3 mouse cellular contexts compared by ENCODE assay signal in genomic region chr11:70155897-70156296, GRCm38 (mm10). TPM values are rescaled to one million over a fixed set of nuclear protein-coding genes. Genes with fewer than 3 reads are reported as not detected.
"Had no signal": no experiment of that assay in that cellular context is flagged by ENCODE, and none has a peak within 500 bp of the region (broad histone marks: within the 10 kb centered on the region; RNA-seq: fewer than 3 reads in every experiment).

Gene Clec10a (plus strand): TSS chr11:70156197.

RNA-seq across cellular contexts. Expression of gene Clec10a, which starts in this region (rescaled TPM):
- polyA plus RNA-seq: heart, embryonic 11.5 days; limb, embryonic 10.5 days; limb, embryonic 12.5 days had no signal
